Mouse (Mus musculus) kidney, embryonic 15.5 days (tissue): ENCODE data around the gene Scamp5. TPM values are rescaled to one million over a fixed set of nuclear protein-coding genes. Genes with fewer than 3 reads are reported as not detected.

Source experiments
- ATAC-seq: fragments of 200-750 bp; cut with Nextera tagmentation; replicated peaks from 2 replicates; pipeline ENCODE4 v1.8.0; 2017; ENCODE audit warnings: moderate TSS enrichment; ENCODE audit not compliant: low FRiP score
- H3K27ac ChIP-seq: fragments of 300-500 bp; sonication (generic); 2 replicates; pipeline ENCODE4 v1.5.1; 2015; ENCODE audit warnings: mild to moderate bottlenecking, inconsistent platforms
- H3K27me3 ChIP-seq: fragments of 300-500 bp; sonication (generic); 2 replicates; pipeline ENCODE4 v1.6.1; 2015; ENCODE audit warnings: inconsistent platforms
- H3K36me3 ChIP-seq: fragments of 300-500 bp; sonication (generic); 2 replicates; pipeline ENCODE4 v1.6.1; 2015; ENCODE audit warnings: inconsistent platforms
- H3K4me1 ChIP-seq: fragments of 300-500 bp; sonication (generic); 2 replicates; pipeline ENCODE4 v1.6.1; 2015; ENCODE audit warnings: inconsistent platforms
- H3K4me2 ChIP-seq: fragments of 300-500 bp; sonication (generic); 2 replicates; pipeline ENCODE4 v1.6.1; 2015; ENCODE audit warnings: moderate library complexity, mild to moderate bottlenecking, inconsistent platforms
- H3K4me3 ChIP-seq: fragments of 300-500 bp; sonication (generic); replicated peaks from 2 replicates; pipeline ENCODE4 v1.5.1; 2015; ENCODE audit warnings: mild to moderate bottlenecking, inconsistent platforms
- H3K9ac ChIP-seq: fragments of 300-500 bp; sonication (generic); 2 replicates; pipeline ENCODE4 v1.6.1; 2015; ENCODE audit warnings: mild to moderate bottlenecking, inconsistent platforms
- H3K9me3 ChIP-seq: fragments of 300-500 bp; sonication (generic); replicated peaks from 2 replicates; pipeline ENCODE4 v1.6.1; 2016; ENCODE audit warnings: inconsistent platforms
- WGBS: fragments of 180-500 bp; shearing (Covaris S2); methylation state at CpG from one replicate; pipeline ENCODE4 v1.1.7; 2015; ENCODE audit warnings: mixed read lengths; 5-methylcytosine and 5-hydroxymethylcytosine counted together
- polyA plus RNA-seq: library from polyadenylated mRNA; unstranded; fragments of >200 nt; fragmentation: Nextera tagmentation; extraction: Ambion mirVana; gene quantifications from 2 replicates; pipeline ENCODE4 v1.2.1, GENCODE M21; 2015

The Scamp5 gene
- polyA plus RNA-seq, 1 experiment from 2014 or later: 15.9 TPM

- Histone ChIP-seq H3K4me3 (no peak overlapping the region), H3K4me2 (no peak overlapping the region), H3K9ac (no peak overlapping the region), H3K4me1 (no peaks in the 10 kb centered on the region), H3K27ac (no peak overlapping the region), H3K9me3 (no peaks in the 10 kb centered on the region), H3K36me3 (peaks cover 16% of the 10 kb centered on the region), H3K27me3 (no peaks in the 10 kb centered on the region)
- WGBS: 78% methylated on average over 1 of the region's 1 CpGs
- ATAC-seq: no peak
Measured at GRCm38 (mm10) chr9:57449715-57450114, 18.1 kb downstream of the Scamp5 start.

GRCm38 (mm10) chr9:57440620-57441019 lies 27.2 kb downstream of the Scamp5 start:
- no peaks in the 10 kb centered on the region for H3K9me3 ChIP-seq
- H3K4me1 ChIP-seq: peaks cover 34% of the 10 kb centered on the region
- ATAC-seq: no peak
- no peak overlapping the region for H3K9ac ChIP-seq
- no peaks in the 10 kb centered on the region for H3K27me3 ChIP-seq
- H3K4me2 ChIP-seq: no peak overlapping the region
- 97% methylated on average over 1 of the region's 1 CpGs for WGBS
- no peak overlapping the region for H3K4me3 ChIP-seq
- H3K27ac ChIP-seq: peak overlapping the region; percentile 10; the same call in 1 of the 2 replicates
- H3K36me3 ChIP-seq: peaks cover 17% of the 10 kb centered on the region

DNA sequence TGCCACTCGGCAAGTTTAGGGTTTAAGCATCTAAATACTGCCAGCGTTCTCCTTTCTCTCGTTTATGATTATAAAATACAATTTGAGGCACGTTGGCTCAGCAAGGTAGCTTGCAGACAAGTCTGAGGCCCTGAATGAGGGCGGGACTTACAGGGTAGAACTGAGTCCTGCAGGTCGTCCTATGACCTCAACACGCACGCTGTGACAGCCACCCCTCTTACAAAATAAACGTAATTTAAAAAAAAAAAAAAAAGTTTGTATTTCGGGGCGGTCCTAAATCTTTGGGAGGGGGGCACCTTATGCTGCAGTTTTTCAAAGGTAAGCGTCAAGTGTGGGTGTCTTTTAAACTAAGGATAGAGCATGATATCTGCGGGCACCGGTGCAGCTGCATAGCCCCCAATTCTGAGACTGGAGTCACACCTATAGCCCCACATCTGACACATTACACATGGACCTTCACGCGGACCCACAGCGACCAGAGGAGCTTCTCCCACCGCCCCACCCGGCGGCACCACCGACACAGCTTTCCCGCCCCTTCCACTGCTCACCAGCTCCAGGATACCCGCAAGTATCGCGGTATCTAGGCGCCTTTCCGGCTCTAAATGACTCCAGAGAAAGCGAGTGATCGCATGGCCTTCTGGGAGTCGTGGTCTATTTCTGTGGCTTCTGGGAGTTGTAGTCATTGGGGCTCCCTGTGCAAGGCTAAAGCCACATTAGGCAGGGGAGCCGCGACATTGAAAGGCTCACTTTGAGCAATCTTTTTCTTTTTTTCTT lies 28.2 kb downstream of the Scamp5 start, which contains the start of gene Ppcdc:
Ppcdc (minus strand) TSS at position 603 of the 774 bp plus-strand sequence.
- 3% methylated on average over 32 of the region's 32 CpGs for WGBS
- Histone ChIP-seq H3K27me3 (no peaks in the 10 kb centered on the region), H3K4me2 (peak within 1 kb of the TSS; percentile 77), H3K9ac (peak within 1 kb of the TSS; percentile 62), H3K4me1 (peaks cover 34% of the 10 kb centered on the region), H3K9me3 (no peaks in the 10 kb centered on the region), H3K27ac (peak within 1 kb of the TSS; percentile 75), H3K36me3 (peaks cover 9% of the 10 kb centered on the region), H3K4me3 (peak within 1 kb of the TSS; percentile 56)
- ATAC-seq: peak; percentile 96

DNA sequence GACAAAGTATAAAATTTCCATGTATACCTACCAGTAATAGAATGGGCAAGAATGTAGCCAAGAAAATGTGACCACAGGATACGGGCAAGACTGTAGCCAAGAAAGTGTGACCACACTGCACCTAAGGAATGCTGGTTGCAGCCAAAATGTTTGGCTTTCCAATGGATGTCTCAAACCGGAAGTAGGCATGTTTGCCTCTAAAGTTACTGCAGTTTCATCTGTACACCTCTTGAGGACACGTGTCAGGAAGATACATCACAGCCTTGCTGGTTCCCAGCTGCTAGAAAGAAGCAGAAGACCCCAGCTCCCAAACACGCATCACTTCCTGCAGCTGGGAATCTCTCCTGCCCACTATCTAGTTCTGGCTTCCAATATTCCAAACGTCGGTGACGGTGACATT lies 28.8 kb downstream of the Scamp5 start:
- ATAC-seq: no peak
- Histone ChIP-seq H3K27me3 (no peaks in the 10 kb centered on the region), H3K4me3 (peak overlapping the region; percentile 56)

DNA sequence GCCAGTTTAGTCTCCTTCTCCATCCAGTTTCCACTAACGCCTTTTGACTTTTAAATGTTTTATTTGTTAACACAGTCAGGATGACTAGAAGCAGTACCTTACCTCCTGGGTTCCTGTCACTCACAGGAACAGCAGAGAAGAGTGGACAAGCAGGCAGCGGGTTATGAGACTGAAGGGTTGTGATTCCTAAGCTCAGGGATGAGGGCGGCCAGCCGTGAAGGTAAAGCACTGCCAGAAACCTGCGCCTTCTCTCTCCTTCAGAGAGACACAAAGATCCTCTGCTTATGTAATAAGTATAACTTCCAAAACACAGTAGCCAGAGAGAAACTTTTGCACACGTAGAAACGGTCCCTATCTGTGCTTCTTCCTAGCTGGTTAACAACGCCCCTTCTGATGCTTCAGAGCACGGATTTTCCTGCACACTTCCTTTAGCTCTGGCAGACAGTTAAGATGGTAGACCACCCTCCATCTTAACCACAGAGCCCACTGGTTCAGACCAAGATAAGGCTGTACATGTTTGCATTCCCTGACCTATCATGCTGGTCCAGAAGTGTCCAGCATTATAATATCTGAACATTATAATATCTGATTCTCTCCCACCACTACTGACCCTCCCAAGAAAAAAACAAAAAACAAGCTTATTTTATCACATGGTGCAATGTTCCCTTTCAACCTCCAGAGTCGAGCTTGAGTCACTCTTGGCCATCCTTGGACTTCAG lies 29.8 kb downstream of the Scamp5 start:
- peaks cover 47% of the 10 kb centered on the region for H3K4me1 ChIP-seq
- H3K36me3 ChIP-seq: peaks cover 2% of the 10 kb centered on the region; the same call in 1 of the 2 replicates
- ATAC-seq: no peak
- no peaks in the 10 kb centered on the region for H3K9me3 ChIP-seq
- WGBS: 63% methylated on average over 10 of the region's 10 CpGs
- H3K27me3 ChIP-seq: no peaks in the 10 kb centered on the region
- no peak overlapping the region for H3K9ac ChIP-seq
- H3K27ac ChIP-seq: peak overlapping the region; percentile 83
- H3K4me2 ChIP-seq: 0 out of 2 replicates have a peak overlapping the region, but pooled peaks have one; percentile 7
- H3K4me3 ChIP-seq: no peak overlapping the region

More for the DNA sequence above, 28.8 kb downstream of the Scamp5 start:
- no peaks in the 10 kb centered on the region for H3K9me3 ChIP-seq
- 39% methylated on average over 7 of the region's 7 CpGs for WGBS
- H3K9ac ChIP-seq: peak overlapping the region; percentile 62
- peak overlapping the region; percentile 77 for H3K4me2 ChIP-seq
- H3K27ac ChIP-seq: peak overlapping the region; percentile 75
- H3K36me3 ChIP-seq: peaks cover 9% of the 10 kb centered on the region
- peaks cover 38% of the 10 kb centered on the region for H3K4me1 ChIP-seq

GRCm38 (mm10) chr9:57436166-57436565 lies 31.7 kb downstream of the Scamp5 start:
- Histone ChIP-seq H3K27ac (no peak overlapping the region), H3K9ac (no peak overlapping the region), H3K4me2 (no peak overlapping the region), H3K4me1 (peaks cover 65% of the 10 kb centered on the region), H3K36me3 (no peaks in the 10 kb centered on the region), H3K4me3 (no peak overlapping the region), H3K27me3 (no peaks in the 10 kb centered on the region), H3K9me3 (no peaks in the 10 kb centered on the region)
- ATAC-seq: no peak
- WGBS: 72% methylated on average over 5 of the region's 5 CpGs

DNA sequence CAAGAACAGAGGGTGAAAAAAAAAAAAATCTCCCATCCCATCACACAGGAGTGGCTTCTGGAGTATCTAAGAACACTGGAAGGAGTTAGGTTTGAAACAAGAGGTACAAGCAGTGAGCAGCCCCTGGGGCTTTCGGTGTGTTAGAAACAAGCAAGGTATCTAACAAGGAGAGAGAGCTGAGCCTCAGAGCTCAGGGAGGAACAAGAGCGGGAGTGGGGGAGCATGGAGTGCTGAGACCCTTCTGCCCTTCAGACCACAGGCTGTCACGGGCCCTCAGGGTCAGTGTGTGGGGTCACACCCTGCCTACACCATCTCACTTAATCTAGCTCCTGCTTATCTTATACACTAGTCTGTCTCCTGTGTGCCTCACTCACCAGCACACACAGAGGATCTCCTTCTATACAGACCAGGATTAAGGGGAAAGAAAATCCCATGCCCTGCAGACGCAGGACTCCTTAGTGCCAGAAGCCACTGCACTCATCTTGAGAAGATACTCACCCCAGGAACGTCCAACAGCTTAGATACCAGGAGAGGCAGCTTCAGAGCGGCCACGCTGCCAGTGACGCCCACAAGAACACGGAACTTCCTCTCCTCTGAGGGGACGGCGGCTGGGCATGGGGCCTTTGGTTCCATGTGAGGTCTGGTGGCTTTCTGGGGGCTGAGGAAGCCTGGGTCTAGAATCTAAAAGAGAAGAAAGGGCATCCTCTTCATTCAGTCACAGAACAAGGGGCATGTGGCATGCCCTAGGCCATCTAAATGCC lies 33.3 kb downstream of the Scamp5 start:
- 89% methylated on average over 11 of the region's 11 CpGs for WGBS
- Histone ChIP-seq H3K4me2 (no peak overlapping the region), H3K27ac (no peak overlapping the region), H3K4me3 (no peak overlapping the region), H3K36me3 (no peaks in the 10 kb centered on the region), H3K4me1 (peaks cover 69% of the 10 kb centered on the region), H3K9me3 (no peaks in the 10 kb centered on the region), H3K9ac (no peak overlapping the region), H3K27me3 (no peaks in the 10 kb centered on the region)
- no peak for ATAC-seq

DNA sequence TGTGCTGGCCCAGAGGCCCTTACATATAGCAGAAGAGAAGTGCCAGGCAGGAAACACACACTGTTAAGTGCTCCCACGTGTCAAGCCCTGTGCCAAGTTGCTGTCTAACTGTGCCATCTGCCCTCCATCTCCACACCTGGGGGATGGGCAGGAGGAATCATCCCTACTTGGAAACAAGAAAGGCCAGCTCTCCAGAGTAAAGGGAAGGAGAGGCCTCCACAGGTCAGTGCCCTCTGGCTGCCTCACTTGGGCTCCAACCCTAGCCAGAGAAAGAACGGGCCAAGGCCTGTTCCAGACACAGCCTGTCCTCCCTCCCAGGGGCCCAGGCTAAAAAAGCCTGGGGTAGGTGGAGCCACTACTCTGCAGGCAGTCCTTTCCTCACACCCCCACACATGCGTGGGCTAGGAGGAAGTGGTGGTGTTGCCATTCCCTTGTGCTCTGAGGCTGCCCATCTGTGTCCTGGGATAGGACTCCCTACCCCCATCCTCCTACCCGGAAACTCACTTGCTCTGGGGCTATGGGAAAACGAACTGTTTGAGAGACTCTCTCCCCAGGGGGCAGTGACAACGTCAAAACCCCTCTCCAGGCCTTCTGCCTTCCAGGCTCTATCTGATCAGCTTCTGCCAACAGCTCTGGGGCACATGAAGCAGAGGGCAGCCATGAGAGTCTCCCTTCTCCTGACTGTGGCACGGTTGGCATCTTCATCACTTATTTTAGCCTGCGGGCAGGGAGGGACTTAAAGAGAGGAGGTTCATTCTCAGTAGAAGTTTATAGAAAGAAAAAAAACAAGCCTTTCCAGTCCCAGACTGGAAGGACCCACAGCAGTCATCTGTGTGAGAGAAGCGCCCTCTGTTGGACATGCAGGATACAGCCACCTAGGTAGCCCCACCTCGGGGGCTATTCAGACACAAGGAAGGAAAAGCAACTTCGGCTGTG lies 34.5 kb downstream of the Scamp5 start:
- peaks cover 57% of the 10 kb centered on the region for H3K4me1 ChIP-seq
- H3K9me3 ChIP-seq: no peaks in the 10 kb centered on the region
- peak overlapping the region; percentile 39; the same call in 1 of the 2 replicates for H3K4me2 ChIP-seq
- H3K27me3 ChIP-seq: no peaks in the 10 kb centered on the region
- H3K27ac ChIP-seq: peak overlapping the region; percentile 91
- H3K9ac ChIP-seq: no peak overlapping the region
- WGBS: 3% methylated on average over 11 of the region's 11 CpGs
- H3K4me3 ChIP-seq: no peak overlapping the region
- H3K36me3 ChIP-seq: no peaks in the 10 kb centered on the region
- peak; percentile 74 for ATAC-seq

- H3K4me3 ChIP-seq: no peak overlapping the region
- no peak overlapping the region for H3K4me2 ChIP-seq
- no peaks in the 10 kb centered on the region for H3K9me3 ChIP-seq
- WGBS: 87% methylated on average over 3 of the region's 3 CpGs
- peaks cover 53% of the 10 kb centered on the region for H3K4me1 ChIP-seq
- H3K27ac ChIP-seq: peak overlapping the region; percentile 91
- no peaks in the 10 kb centered on the region for H3K36me3 ChIP-seq
- no peak overlapping the region for H3K9ac ChIP-seq
- ATAC-seq: no peak
- H3K27me3 ChIP-seq: no peaks in the 10 kb centered on the region
Measured at GRCm38 (mm10) chr9:57432480-57432879, 35.4 kb downstream of the Scamp5 start.

GRCm38 (mm10) chr9:57431202-57431601 lies 36.7 kb downstream of the Scamp5 start:
- H3K27me3 ChIP-seq: no peaks in the 10 kb centered on the region
- no peak for ATAC-seq
- peak overlapping the region; percentile 38 for H3K27ac ChIP-seq
- WGBS: 25% methylated on average over 9 of the region's 9 CpGs
- no peak overlapping the region for H3K9ac ChIP-seq
- no peaks in the 10 kb centered on the region for H3K36me3 ChIP-seq
- H3K4me2 ChIP-seq: no peak overlapping the region
- H3K9me3 ChIP-seq: no peaks in the 10 kb centered on the region
- no peak overlapping the region for H3K4me3 ChIP-seq
- H3K4me1 ChIP-seq: peaks cover 42% of the 10 kb centered on the region

DNA sequence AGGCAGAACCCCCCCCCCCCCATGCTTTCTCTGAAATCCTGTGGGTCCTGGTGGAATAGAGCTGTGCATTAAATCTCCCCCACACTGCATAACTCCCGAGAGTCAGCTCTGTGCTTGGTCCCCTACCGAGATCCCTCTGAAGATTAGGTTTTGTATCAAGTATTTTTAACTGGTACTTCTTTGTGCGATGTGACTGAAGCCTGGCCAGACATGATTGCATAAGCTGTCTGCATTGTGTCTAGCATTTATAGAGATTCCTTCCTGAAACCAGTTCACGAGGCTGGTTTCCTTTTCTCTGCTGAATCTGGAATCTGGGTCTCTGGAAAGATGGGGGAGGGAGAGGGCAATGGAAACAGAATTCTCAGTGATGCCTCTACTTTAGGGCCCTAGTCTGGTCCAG lies 39.5 kb downstream of the Scamp5 start:
- Histone ChIP-seq H3K27ac (no peak overlapping the region), H3K4me1 (peaks cover 44% of the 10 kb centered on the region), H3K4me2 (no peak overlapping the region), H3K36me3 (no peaks in the 10 kb centered on the region), H3K9me3 (no peaks in the 10 kb centered on the region), H3K4me3 (no peak overlapping the region), H3K27me3 (no peaks in the 10 kb centered on the region), H3K9ac (no peak overlapping the region)
- no peak for ATAC-seq
- WGBS: 55% methylated on average over 4 of the region's 4 CpGs
